Mouse (Mus musculus) CD4-positive, CD25-positive, alpha-beta regulatory T cell, adult 9 weeks (primary cell): Measurements from ENCODE around the gene Vmn1r163. TPM values are rescaled to one million over a fixed set of nuclear protein-coding genes. Genes with fewer than 3 reads are reported as not detected.

Experiments used
- polyA plus RNA-seq: library from polyadenylated mRNA; unstranded; fragments of 100-300 nt; shearing (Covaris generic); gene quantifications from one replicate; pipeline ENCODE4 v1.2.1, GENCODE M21; 2017

Gene Vmn1r163
- not detected for polyA plus RNA-seq

GRCm38 (mm10) chr7:23055240-23055639 is at the start of gene Vmn1r163:
Gene Vmn1r163 (plus strand): TSS chr7:23055540.

GRCm38 (mm10) chr7:23019823-23020222 is 35.5 kb upstream of the Vmn1r163 start, which contains the start of gene Gm4216:
Gene Gm4216 (minus strand): TSS chr7:23019923.

GRCm38 (mm10) chr7:23067356-23067755 is 12.0 kb downstream of the Vmn1r163 start, which contains the start of gene Gm8720:
Gene Gm8720 (minus strand): TSS chr7:23067456.

Other genes starting within 250 kb of the Vmn1r163 start
- gene Vmn1r159, start 211.9 kb upstream of the Vmn1r163 start, polyA plus RNA-seq, result not detected
- gene Vmn1r160, start 184.3 kb upstream of the Vmn1r163 start, polyA plus RNA-seq, result not detected
- not detected for gene Gm4214, start 70.9 kb upstream of the Vmn1r163 start, polyA plus RNA-seq
- not detected for gene Gm4216, start 35.6 kb upstream of the Vmn1r163 start, polyA plus RNA-seq
- not detected for gene Gm8720, start 11.9 kb downstream of the Vmn1r163 start, polyA plus RNA-seq
- gene Gm10662, start 88.9 kb downstream of the Vmn1r163 start, polyA plus RNA-seq, result not detected
- gene Vmn1r165, start 161.8 kb downstream of the Vmn1r163 start, polyA plus RNA-seq, result not detected
- gene Vmn1r166, start 196.1 kb downstream of the Vmn1r163 start, polyA plus RNA-seq, result not detected
- not detected for gene Gm6902, start 223.4 kb downstream of the Vmn1r163 start, polyA plus RNA-seq
- not detected for gene Nlrp4e, start 245.7 kb downstream of the Vmn1r163 start, polyA plus RNA-seq